Mouse (Mus musculus) embryonic fibroblast, embryonic 13.5 days (primary cell): ENCODE data around the gene Ppp4c.

Source experiments
- CTCF ChIP-seq: IDR thresholded peaks from 2 replicates; pipeline ENCODE4 v1.5.1; 2011; ENCODE audit warnings: mild to moderate bottlenecking, control low read depth, low read length, moderate library complexity, borderline replicate concordance; ENCODE audit not compliant: insufficient read depth
- POLR2A ChIP-seq: IDR thresholded peaks from 2 replicates; pipeline ENCODE4 v1.6.1; 2011; ENCODE audit warnings: low read depth, mild to moderate bottlenecking, control low read depth, low read length, moderate library complexity

- TF ChIP-seq CTCF: no peak
- no peak for TF ChIP-seq POLR2A
These were observed 9.6 kb downstream of the Ppp4c start for GRCm38 (mm10) chr7:126782693-126783092.
